Mouse (Mus musculus): ENCODE results near the gene Hnrnph3.

- TF ChIP-seq CTCF (IDR thresholded peaks at IDR 0.05; ENCODE audit: borderline replicate concordance, insufficient read depth, low read length) (no peak), POLR2A (IDR thresholded peaks at IDR 0.05; ENCODE audit: low read depth, low read length) (no peak)
These were observed 13.7 kb downstream of the Hnrnph3 start for GRCm38 (mm10) chr10:63010268-63010667.

Measured in embryonic fibroblast, embryonic 13.5 days (primary cell).